Comparison of ENCODE assay signal across 18 mouse cellular contexts in the genomic region with DNA sequence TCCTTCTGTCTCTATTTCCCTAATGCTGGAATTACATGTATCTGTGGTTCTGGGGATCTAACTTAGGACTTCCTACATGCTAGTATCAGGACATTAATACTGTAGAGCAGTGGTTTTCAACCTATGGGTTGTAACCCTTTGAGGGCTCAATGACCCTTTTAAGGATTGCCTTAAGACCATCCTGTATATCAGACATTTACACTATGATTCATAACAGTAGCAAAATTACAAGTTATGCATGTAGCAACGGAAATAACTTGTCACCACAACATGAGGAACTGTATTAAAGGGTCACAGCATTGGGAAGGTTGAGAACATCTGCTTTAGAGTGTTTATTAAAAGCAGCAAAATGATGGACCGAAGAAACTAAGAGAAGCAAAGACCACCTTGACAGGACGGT.
"Had no signal": no experiment of that assay in that cellular context is flagged by ENCODE, and none has a peak within 500 bp of the region (broad histone marks: within the 10 kb centered on the region; RNA-seq: fewer than 3 reads in every experiment).

No protein-coding gene starts in this region.

- DNase-seq: kidney, adult 11 months; kidney, adult 8-10 months; kidney, postnatal 10 days; kidney, postnatal 36 days; liver; right cerebral cortex, adult 18-20 months; right cerebral cortex, postnatal 14 days had no signal

- H3K9ac ChIP-seq: kidney, embryonic 15.5 days; limb, embryonic 13.5 days; liver, embryonic 12.5 days; liver, embryonic 15.5 days; lung, embryonic 15.5 days; midbrain, embryonic 12.5 days; midbrain, embryonic 15.5 days; neural tube, embryonic 12.5 days; neural tube, embryonic 15.5 days had no signal

- H3K9me3 ChIP-seq: kidney, embryonic 15.5 days; limb, embryonic 10.5 days; limb, embryonic 13.5 days; liver, embryonic 12.5 days; liver, embryonic 15.5 days; lung, embryonic 15.5 days; midbrain, embryonic 12.5 days; midbrain, embryonic 15.5 days; neural tube, embryonic 12.5 days; neural tube, embryonic 15.5 days had no signal

- H3K36me3 ChIP-seq: liver, embryonic 12.5 days; liver, embryonic 15.5 days; lung, embryonic 15.5 days; midbrain, embryonic 12.5 days; midbrain, embryonic 15.5 days; neural tube, embryonic 12.5 days; neural tube, embryonic 15.5 days had no signal

- ATAC-seq: inflammation-experienced regulatory T-cells, adult 6 months; liver, embryonic 12.5 days; midbrain, embryonic 15.5 days had no signal

- H3K27ac ChIP-seq: kidney, embryonic 15.5 days; liver, embryonic 12.5 days; liver, embryonic 15.5 days; midbrain, embryonic 12.5 days; midbrain, embryonic 15.5 days; neural tube, embryonic 12.5 days; neural tube, embryonic 15.5 days had no signal

- H3K4me3 ChIP-seq: kidney, embryonic 15.5 days; limb, embryonic 10.5 days; limb, embryonic 13.5 days; liver, embryonic 12.5 days; liver, embryonic 15.5 days; lung, embryonic 15.5 days; midbrain, embryonic 12.5 days; midbrain, embryonic 15.5 days; neural tube, embryonic 12.5 days; neural tube, embryonic 15.5 days had no signal

- H3K4me1 ChIP-seq: midbrain, embryonic 15.5 days had no signal

- H3K4me2 ChIP-seq: kidney, embryonic 15.5 days; limb, embryonic 13.5 days; liver, embryonic 12.5 days; liver, embryonic 15.5 days; lung, embryonic 15.5 days; midbrain, embryonic 12.5 days; midbrain, embryonic 15.5 days; neural tube, embryonic 12.5 days; neural tube, embryonic 15.5 days had no signal

- H3K27me3 ChIP-seq: kidney, embryonic 15.5 days; limb, embryonic 13.5 days; liver, embryonic 12.5 days; liver, embryonic 15.5 days; lung, embryonic 15.5 days; midbrain, embryonic 12.5 days; midbrain, embryonic 15.5 days; neural tube, embryonic 12.5 days; neural tube, embryonic 15.5 days had no signal
